In the genomic region with DNA sequence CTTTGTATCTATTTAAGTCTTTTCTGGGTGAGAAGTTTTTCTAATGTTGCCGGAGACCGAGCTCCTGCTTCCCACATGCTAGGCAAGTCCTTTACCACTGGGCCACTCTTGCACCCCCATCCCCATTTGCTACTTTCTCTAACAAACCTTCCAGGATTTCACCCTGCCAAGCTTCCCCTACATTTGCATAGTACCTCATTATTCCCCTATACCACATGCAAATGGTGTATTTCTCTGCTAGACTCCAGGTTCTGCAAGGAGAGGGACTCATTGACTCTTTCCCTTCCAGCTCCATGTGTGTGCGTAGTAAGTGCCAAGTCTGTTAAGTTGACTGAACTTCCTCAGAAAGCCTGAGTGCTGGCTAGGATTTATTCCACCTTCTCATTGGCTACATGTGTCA, we compare ENCODE assay signal across 19 mouse cellular contexts. TPM values are rescaled to one million over a fixed set of nuclear protein-coding genes. Genes with fewer than 3 reads are reported as not detected.
DNase-seq lines count a peak whose midpoint lies in the region; ATAC-seq lines count a peak whose summit lies in the region.
"Had no signal": no experiment of that assay in that cellular context is flagged by ENCODE, and none has a peak within 500 bp of the region (broad histone marks: within the 10 kb centered on the region; RNA-seq: fewer than 3 reads in every experiment).

No protein-coding gene starts in this region.

- DNase-seq in forebrain, embryonic 10.5 days (ENCODE audit: extremely low spot score, low spot score) = no peak
- no peak for DNase-seq in frontal cortex, postnatal 10 days (ENCODE audit: low spot score in 2 of 2)
- no peak for DNase-seq in right cerebral cortex, postnatal 36 days (ENCODE audit: low spot score in 2 of 2)
- DNase-seq: adrenal gland, adult 2 months; adrenal gland, postnatal 10 days; adrenal gland, postnatal 25 days; B cell, adult 2 months; cerebellum, adult 11-12 months; cerebellum, adult 2 months; cerebellum, adult 9-10 months; cerebellum, postnatal 10 days; cerebellum, postnatal 25 days had no signal

- peak; percentile 33; the same call in 1 of the 2 replicates for ATAC-seq in forebrain, embryonic 13.5 days
- ATAC-seq in forebrain, embryonic 12.5 days (ENCODE audit: low FRiP score) = no peak
- ATAC-seq in forebrain, embryonic 15.5 days (replicated peaks) = peak; percentile 42; the same call in 1 of the 2 replicates
- peak; percentile 51; the same call in 1 of the 2 replicates for ATAC-seq in frontal cortex, adult (ENCODE audit: low TSS enrichment)
- ATAC-seq: CD4-positive, CD25-positive, alpha-beta regulatory T cell, adult 4 months had no signal

- no peaks in the 10 kb centered on the region for H3K9me3 ChIP-seq in forebrain, embryonic 13.5 days (replicated peaks)
- H3K9me3 ChIP-seq in forebrain, embryonic 12.5 days = no peaks in the 10 kb centered on the region
- no peaks in the 10 kb centered on the region for H3K9me3 ChIP-seq in forebrain, embryonic 15.5 days
- H3K9me3 ChIP-seq in forebrain, embryonic 10.5 days = no peaks in the 10 kb centered on the region
- H3K9me3 ChIP-seq: embryonic facial prominence, embryonic 10.5 days; embryonic facial prominence, embryonic 12.5 days had no signal

- no peak overlapping the region for H3K27ac ChIP-seq in forebrain, embryonic 13.5 days
- H3K27ac ChIP-seq in forebrain, embryonic 12.5 days = no peak overlapping the region
- no peak overlapping the region for H3K27ac ChIP-seq in forebrain, embryonic 15.5 days (replicated peaks)
- H3K27ac ChIP-seq in forebrain, embryonic 10.5 days = no peak overlapping the region
- H3K27ac ChIP-seq: embryonic facial prominence, embryonic 10.5 days; embryonic facial prominence, embryonic 12.5 days had no signal

- H3K36me3 ChIP-seq in forebrain, embryonic 13.5 days (ENCODE audit: poor library complexity, severe bottlenecking) = no peaks in the 10 kb centered on the region
- H3K36me3 ChIP-seq in forebrain, embryonic 12.5 days (replicated peaks) = no peaks in the 10 kb centered on the region
- H3K36me3 ChIP-seq in forebrain, embryonic 15.5 days = no peaks in the 10 kb centered on the region
- no peaks in the 10 kb centered on the region for H3K36me3 ChIP-seq in forebrain, embryonic 10.5 days (replicated peaks)
- H3K36me3 ChIP-seq: embryonic facial prominence, embryonic 10.5 days; embryonic facial prominence, embryonic 12.5 days had no signal

- H3K9ac ChIP-seq in forebrain, embryonic 13.5 days = no peak overlapping the region
- H3K9ac ChIP-seq in forebrain, embryonic 12.5 days = no peak overlapping the region
- H3K9ac ChIP-seq in forebrain, embryonic 15.5 days (replicated peaks) = no peak overlapping the region
- H3K9ac ChIP-seq: embryonic facial prominence, embryonic 12.5 days had no signal

- no peak overlapping the region for H3K4me2 ChIP-seq in forebrain, embryonic 13.5 days
- H3K4me2 ChIP-seq in forebrain, embryonic 12.5 days = no peak overlapping the region
- H3K4me2 ChIP-seq in forebrain, embryonic 15.5 days (replicated peaks) = no peak overlapping the region
- H3K4me2 ChIP-seq: embryonic facial prominence, embryonic 12.5 days had no signal

- no peak overlapping the region for H3K4me3 ChIP-seq in forebrain, embryonic 13.5 days
- no peak overlapping the region for H3K4me3 ChIP-seq in forebrain, embryonic 12.5 days (replicated peaks)
- H3K4me3 ChIP-seq in forebrain, embryonic 15.5 days = no peak overlapping the region
- H3K4me3 ChIP-seq in forebrain, embryonic 10.5 days = no peak overlapping the region
- H3K4me3 ChIP-seq: embryonic facial prominence, embryonic 10.5 days; embryonic facial prominence, embryonic 12.5 days had no signal

- 72% methylated on average over 3 of the region's 3 CpGs for WGBS in forebrain, embryonic 13.5 days
- 77% methylated on average over 3 of the region's 3 CpGs for WGBS in forebrain, embryonic 12.5 days
- WGBS in forebrain, embryonic 15.5 days = 45% methylated on average over 3 of the region's 3 CpGs
- 89% methylated on average over 3 of the region's 3 CpGs for WGBS in forebrain, embryonic 10.5 days

- H3K4me1 ChIP-seq in forebrain, embryonic 13.5 days = no peaks in the 10 kb centered on the region
- H3K4me1 ChIP-seq in forebrain, embryonic 12.5 days = peaks cover 6% of the 10 kb centered on the region
- peaks cover 4% of the 10 kb centered on the region; the same call in 1 of the 2 replicates for H3K4me1 ChIP-seq in forebrain, embryonic 15.5 days
- peaks cover 13% of the 10 kb centered on the region for H3K4me1 ChIP-seq in forebrain, embryonic 10.5 days
- H3K4me1 ChIP-seq: embryonic facial prominence, embryonic 12.5 days had no signal

- peaks cover 4% of the 10 kb centered on the region; the same call in 1 of the 2 replicates for H3K27me3 ChIP-seq in forebrain, embryonic 13.5 days
- H3K27me3 ChIP-seq in forebrain, embryonic 12.5 days = peaks cover 6% of the 10 kb centered on the region; the same call in 1 of the 2 replicates
- H3K27me3 ChIP-seq in forebrain, embryonic 15.5 days = peaks cover 7% of the 10 kb centered on the region; the same call in 1 of the 2 replicates
- peaks cover 21% of the 10 kb centered on the region for H3K27me3 ChIP-seq in forebrain, embryonic 10.5 days (ENCODE audit: poor library complexity, severe bottlenecking)
- H3K27me3 ChIP-seq: embryonic facial prominence, embryonic 12.5 days had no signal

RNA-seq across cellular contexts. Expression of gene Ndnf, which starts 5.1 kb away (rescaled TPM):
- polyA plus RNA-seq in forebrain, embryonic 13.5 days (2015; fragmentation: Nextera tagmentation; extraction: Ambion mirVana) = 2.1 and 2.6 TPM in 2 replicates
- polyA plus RNA-seq in forebrain, embryonic 12.5 days (2016; fragmentation: Nextera tagmentation; extraction: Ambion mirVana) = 4.7 and 5.9 TPM in 2 replicates
- polyA plus RNA-seq in forebrain, embryonic 15.5 days (2015; fragmentation: Nextera tagmentation; extraction: Ambion mirVana) = 2.8 and 4.4 TPM in 2 replicates
- 4.3 and 6.3 TPM in 2 replicates for polyA plus RNA-seq in forebrain, embryonic 10.5 days (2016; fragmentation: Nextera tagmentation; extraction: Ambion mirVana)
